Mouse (Mus musculus) granulocyte monocyte progenitor cell, adult 5-6 weeks (primary cell): ENCODE data around the gene Bivm. TPM values are rescaled to one million over a fixed set of nuclear protein-coding genes. Genes with fewer than 3 reads are reported as not detected.

ENCODE experiments used
- ATAC-seq: replicated peaks from 2 replicates; pipeline ENCODE4 v1.8.0; 2016; ENCODE audit warnings: mild to moderate bottlenecking, moderate TSS enrichment, inconsistent platforms; ENCODE audit not compliant: poor library complexity, severe bottlenecking
- total RNA-seq, 2 experiments: library from RNA; stranded (forward) in 1 of 2; stranded (reverse) in 1 of 2; fragments of 200-712, 200-1000 nt in 1 of 2; fragments of >200 nt in 1 of 2; fragmentation: Nextera tagmentation in 1 of 2; gene quantifications; 2 replicates each; pipeline ENCODE4 v1.2.3; 2014 to 2017

Gene Bivm
- total RNA-seq (2014; fragmentation: Nextera tagmentation) (11.5 and 17.5 TPM in 2 replicates), total RNA-seq (2017) (7.0 and 10.6 TPM in 2 replicates)

DNA sequence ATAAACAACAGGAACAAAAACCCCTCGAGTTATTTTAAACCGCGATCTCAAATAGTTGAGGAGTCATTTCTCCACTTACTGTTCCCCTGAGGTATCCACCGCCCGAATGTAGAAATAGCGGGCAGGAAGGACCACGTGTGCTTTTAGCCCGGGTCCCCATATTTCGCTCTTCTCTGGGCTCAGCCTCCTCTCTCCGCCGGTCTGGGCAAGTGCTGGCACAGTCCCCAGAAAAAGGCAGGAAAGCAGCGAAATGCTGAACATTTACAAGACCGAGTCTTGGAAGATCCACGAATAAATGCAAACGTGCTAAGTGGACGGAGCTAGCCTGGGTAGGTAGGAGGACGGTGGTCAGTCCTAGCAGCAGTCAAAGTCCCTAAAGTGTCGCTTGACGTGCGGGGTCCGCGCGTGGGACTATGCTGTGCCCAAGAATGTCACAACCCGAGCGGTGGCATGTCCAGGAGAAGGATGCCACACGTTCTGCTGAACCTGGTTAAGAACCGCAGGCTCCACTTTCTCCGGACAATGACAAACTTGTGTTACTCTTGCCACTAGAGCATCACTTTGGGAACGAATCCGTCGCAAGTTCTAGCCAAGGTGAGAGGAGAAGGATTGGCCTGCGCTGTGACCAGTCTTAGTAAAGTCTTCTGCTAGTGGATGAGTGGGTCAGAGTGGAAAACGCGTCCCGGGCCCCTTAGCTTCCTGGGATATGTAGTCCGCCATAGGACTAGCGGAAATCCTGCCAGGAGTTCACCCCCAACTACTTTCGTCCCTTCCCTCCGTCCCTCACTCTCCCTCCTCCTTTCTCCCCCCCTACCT, at the start of gene Bivm, which contains the start of gene Kdelc1:
Bivm (plus strand) TSS at position 719 of the 816 bp plus-strand sequence.
Kdelc1 (minus strand) TSS at position 570 of the 816 bp plus-strand sequence.
- peak; percentile 79 for ATAC-seq

DNA sequence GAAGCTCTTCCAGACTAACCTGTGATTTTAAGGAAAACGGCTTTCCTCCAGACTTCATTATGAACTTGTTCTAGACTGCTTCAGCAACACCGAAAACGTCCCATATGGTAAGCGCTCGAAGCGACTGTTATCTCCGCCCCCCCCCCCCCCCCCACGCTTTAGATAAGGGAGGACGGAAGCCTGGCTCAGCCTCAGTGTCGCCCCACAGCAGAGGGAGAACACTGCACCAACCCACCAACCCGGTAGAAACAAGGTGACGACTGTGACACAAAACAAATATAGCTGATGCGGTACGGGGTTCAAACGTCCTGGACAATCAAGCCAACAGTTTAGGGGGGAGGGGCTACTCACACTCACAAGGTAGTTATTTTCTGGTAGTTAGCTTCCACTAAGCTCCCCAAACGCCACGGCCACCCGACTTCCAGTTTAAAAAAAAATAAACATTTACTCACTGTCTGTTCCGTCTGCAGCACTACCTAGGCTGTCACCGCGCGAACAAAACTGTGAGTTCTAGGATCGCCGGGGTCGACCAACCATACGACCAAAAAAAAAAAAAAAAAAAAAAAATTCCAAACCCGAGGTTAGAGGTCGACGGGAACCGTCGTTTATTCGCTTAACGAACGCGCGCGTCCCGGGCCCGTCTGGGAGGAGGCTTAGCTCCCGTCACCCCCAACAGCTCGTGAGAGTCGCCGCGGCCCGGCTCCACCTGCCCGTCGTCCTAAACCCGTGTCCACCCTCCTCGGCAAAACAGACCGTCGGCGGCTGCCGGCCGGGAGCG, 17.1 kb upstream of the Bivm start:
- ATAC-seq: peak; percentile 61

DNA sequence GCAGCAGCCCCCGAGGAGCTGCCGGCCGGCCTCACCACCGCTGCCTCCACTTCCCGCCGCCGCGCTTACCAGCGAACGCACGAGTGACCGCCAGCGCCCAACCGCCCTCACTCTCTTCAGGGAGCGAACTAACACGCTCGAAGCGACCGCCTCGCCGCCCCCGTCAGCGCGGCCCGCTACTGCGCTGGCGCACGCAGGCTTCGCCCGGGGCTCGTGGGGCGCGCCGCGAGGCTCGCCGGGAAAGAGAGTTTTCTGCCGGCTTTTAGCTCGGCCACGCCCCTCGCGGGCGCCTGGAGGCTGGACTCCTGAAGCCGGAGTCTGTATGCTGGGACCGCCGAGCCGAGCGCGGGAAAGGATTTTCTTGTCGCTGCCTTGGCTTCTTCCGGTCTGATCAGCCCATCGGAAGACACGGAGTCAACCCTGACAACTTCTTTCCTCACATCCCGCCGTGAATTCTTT, 16.5 kb upstream of the Bivm start, which contains the start of gene Tex30:
Tex30 (minus strand) TSS at position 183 of the 459 bp plus-strand sequence.
- peak; percentile 90 for ATAC-seq

DNA sequence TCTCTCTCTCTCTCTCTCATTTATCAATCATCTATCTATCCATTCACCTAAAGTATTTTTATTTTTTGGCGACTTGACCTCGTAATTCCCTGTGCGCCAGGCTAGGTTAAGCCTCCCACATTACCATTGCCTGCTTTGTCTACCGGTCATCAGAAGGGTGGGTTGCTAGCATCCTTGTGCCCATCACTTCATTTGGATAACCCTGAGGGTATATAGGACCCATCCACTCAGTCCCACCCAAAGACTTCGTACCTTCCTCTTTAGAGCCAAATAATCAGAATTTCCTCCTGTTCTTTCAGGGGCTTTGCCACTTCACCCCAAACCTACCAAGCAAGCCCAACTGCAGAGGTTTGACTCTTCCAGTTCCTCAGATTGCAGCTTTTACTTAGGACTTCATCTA, 15.8 kb upstream of the Bivm start:
- ATAC-seq: no peak

DNA sequence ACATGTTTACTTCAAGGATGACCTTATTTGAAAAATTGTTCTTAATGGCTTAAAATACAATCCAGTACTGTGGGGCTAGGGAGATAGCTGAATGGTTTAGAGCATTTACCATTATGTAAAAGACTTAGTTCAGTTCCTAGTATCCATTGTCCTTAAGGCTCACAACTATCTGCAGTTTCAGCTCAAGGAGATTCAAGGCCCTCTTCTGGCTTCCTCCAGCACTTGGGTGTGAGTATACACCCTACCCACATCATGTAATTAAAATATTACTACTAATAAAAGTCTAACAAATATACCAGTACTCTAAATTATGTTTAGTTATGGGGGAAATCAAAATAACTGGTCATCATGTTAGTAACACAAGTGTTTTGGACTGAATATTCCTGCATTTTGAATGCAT, 1.2 kb upstream of the Bivm start:
- no peak for ATAC-seq

DNA sequence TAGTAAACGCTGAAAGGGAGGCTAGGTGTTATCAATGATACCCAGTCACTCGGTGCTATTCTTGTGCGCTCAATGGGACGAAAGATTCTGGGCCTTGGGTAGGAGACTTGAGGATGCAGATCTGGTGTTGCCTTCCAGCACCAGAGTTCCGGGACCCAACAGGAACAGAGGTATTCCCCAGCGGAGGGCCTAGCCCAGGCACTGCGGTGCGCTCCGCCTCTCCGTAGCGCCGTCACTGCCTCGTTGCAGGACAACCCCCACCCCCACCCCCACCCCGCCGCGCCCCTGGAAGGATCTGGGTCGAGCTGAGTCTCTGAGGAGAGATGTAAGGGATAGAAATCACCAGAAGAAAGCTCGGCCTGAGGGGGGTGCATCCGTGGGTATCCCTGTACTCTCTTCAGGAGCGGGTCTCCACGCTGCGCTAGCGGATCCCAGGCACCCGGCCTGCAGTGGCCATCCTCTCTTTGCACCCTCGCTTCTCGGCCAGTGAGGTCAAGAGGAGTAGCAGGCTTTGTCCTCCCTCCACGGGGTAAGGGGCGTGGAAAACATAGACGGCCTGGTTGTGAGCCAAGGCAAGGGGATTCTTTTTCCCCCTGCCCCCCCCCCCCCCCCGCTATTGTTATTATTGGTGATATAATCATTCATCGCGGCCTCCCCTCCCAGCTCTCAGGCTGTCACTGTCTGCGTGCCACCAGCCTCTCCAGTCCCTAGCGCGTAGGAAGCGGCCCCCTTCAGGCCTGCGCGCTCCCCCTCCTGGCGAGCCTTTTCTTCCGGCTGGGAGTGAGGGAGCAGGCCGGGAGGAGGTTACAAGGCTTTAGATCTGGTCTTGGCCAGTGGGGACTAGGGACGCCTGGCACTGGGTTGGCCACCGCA, 680 bp downstream of the Bivm start:
- peak; percentile 57 for ATAC-seq

DNA sequence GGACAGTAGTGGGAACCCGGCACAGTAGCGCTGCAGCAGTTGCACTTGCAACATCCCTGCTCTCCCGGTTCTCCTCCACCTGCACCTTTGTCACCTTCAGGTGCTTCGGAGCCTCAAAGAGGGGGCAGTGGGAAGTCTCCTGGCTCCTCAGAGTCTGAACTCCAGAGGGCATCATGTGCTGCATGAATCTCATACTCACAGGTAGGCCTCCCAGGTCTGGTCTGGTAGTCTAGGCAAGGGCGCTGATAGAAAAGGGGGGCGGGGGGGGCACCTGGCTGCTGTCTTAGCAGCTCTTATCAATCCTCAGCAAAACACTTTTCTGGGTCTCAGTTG, 1.3 kb downstream of the Bivm start:
- no peak for ATAC-seq

DNA sequence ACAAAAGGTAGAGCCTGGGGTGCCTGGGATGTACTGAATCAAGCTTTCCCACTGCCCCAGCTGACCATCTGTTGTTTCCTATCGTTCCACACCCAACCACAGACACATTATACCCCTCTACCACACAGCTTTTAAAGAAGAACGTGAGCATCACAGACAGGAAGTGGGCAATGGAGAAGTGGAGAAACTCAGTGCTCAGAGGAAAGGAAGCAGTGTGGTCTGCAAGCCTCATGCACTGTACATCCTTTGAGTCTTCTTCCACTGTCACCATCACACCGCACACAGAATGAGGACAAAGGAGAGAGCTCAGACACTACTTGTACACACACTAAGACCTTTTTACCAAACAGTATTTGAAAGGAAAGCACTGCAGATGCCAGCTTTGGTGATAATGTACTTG, 3.5 kb downstream of the Bivm start:
- peak; percentile 43 for ATAC-seq

DNA sequence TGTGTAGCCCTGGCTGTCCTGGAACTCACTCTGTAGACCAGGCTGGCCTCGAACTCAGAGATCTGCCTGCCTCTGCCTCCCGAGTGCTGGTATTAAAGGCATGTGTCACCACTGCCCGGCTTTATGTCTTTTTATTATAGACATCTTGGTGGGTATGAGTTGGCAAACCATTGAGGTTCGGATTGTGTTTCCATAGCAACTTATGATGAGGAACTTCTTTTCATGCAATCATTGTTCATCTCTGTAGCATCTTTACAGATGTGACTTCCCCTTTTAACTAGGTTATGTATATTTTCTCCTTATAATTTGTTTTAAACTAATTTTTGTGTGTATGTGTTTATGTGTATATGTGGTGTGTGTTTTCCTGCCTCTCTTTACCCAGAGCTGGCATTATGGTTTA, 6.8 kb downstream of the Bivm start:
- peak; percentile 51 for ATAC-seq

DNA sequence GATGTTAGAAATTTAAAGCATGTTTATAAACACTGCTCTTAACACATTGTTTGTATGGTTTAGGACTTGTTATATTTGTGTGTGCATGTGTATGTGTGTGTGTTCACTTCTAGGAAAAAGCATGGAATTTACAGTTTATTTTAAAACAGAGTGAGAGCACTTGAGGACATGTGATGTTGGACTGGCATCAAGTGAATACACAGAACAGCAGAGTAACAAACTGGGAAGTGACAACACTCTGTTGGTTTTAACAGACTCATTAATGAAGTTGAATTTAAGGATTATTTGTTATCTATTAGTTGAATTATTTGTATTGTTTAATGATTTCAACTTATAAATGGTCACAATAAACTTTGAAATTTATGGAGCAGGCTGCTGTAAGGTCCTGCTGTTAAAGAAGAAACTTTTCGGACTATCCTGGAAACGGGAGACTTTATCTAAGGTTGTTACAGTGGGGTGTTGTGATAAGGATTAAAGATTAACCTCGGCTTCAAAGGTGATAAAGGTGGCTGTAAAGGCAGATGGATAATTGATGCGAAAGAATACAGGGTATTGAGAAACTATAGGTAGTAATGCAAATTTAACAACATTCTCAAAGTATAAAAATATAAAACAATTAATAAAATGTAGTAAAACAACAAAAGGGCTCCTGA, 11.3 kb downstream of the Bivm start:
- no peak for ATAC-seq

DNA sequence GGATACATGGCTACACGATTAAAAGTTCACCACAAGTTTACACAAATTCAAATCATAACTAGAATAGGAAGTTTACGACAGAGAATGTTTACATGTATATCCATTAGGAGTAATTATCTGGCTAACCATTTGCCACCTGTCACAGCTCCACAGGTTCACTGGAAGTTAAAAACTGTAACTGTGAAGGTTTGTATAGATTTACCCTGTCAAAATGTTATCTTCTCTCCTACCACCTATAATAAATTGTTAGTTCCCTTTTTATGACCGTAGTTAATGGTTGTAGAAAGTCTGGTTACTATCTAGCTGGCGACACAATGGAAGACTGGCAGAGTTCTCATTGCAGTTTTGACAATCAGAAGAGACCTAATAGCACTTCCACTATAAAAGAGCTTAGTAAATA, 21.5 kb downstream of the Bivm start:
- no peak for ATAC-seq

DNA sequence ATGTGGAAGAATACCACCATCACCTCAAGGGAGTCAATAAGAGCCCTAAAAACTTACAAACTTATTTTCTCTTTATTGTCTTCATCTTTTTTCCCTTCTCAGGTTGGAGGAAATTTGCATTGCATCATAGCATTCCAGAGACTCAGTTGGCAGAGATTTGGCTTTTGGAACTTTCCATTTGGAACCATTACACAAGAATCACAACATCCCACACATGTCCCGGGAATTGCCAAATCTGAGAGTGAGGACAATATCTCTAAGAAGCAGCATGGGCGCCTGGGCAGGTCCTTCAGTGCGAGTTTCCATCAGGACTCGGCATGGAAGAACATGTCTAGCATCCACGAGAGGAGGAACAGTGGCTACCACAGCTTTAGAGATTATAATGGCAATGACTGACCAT, 24.0 kb downstream of the Bivm start:
- no peak for ATAC-seq

DNA sequence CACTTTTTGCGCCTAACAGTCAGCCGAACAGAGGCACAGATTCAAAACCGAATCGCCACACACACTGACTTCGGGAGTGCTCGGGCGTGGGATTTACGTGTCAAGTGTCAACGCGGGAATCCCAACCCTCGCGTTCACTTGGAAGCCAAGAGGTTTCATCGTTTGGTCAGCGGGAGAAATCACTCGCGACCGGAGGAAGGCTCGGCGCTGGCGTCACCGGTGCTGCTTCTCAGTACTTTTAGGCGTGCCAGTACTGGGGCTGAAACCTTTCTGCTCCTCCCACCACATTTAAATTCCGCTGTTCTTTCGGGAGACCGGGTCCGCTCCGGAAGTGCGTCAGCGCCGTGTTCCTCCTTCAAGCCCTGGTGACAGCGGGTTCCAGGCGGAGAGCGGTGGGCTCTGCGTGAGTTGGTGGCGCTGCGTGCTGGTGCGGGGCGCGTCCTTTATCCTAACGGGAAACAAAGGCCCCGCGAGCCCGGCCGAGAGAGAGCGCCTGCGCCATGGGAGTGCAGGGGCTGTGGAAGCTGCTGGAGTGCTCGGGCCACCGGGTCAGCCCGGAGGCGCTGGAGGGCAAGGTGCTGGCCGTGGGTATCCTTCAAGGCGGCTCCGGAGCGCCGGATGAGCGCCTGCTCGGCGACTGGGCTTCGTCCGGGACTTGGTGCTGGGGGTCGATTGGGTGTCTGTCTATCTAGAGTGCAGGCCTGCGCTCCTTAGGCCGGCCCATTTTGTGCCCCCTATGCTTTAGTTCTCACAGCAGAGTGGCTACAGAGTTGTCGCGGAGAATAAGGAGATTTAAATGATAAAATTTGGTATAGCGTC, 29.0 kb downstream of the Bivm start, which contains the start of gene Ercc5:
Ercc5 (plus strand) TSS at position 182 of the 819 bp plus-strand sequence.
- peak; percentile 96 for ATAC-seq

DNA sequence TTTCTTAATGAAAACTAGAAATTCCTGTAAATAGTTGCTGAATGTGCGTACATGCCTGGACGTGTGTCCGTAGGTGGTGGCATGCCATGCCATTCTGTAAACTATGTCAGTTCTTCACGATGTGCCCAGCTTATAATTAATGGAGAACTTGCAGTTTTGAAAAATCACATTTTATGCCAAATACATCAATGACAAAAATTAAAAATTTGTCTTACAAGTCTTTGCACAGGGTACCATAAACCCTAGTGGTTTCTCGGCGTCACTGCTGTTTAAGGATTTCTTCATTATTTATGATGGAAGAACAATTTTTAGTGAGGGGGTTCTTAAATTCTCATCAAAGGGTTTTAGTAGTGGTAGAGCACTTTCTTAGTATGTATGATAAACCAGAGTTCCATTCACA, 29.9 kb downstream of the Bivm start:
- ATAC-seq: no peak

DNA sequence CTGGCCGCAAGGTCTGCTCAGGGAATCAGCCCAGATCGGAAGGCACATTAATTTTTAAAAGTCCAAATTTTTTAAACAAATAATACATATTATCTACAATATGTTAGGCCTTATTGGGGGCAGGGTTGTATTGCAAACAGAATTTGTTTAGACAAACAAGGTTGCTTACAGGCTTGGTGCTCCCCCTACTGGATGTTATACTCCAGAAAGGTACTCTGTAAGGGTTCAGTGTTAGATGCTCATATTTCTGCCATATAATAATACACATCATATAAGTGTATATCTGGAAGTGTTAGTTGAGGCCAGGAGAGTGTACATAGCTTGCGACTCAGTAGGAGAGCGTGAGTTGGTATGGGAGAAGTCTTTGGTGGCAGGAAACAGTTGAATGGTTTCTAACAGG, 36.5 kb downstream of the Bivm start:
- ATAC-seq: no peak; the same call in 1 of the 2 replicates

DNA sequence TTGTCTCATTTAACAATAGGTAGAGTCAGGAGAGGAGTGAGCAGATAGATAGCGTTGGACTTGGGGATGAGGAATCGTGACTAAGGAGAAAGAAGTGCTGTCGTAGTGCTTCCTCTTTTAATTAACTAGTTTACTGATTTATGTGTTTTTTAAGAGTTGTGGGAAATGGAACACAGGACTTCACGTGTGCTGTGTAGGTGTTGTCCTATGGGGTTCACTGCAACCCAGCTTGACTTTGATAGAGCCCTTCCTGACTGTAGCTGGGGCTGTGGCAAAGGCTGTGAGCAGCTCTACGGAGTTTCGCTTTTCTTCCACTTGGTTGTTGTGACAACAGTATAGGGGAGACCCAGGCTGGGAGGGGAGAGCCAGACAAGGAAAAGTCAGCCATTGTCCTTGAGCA, 39.6 kb downstream of the Bivm start:
- ATAC-seq: peak; percentile 22; the same call in 1 of the 2 replicates

DNA sequence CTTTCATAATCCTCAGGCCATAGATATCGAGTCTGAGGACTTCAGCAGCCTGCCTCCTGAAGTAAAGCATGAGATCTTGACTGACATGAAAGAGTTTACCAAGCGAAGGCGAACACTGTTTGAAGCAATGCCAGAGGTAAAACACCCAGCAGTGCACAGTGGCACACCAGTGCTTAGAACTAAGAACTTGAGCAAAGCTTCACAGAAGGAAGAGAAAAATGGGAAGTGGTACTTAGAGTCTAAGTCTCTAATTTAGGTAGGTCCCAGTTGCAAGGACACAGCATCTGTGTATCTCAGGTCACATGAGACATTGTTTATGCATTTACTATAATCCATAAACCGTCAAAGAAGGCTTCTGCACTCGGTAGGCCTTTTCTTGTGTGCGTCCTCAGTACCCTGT, 43.1 kb downstream of the Bivm start:
- peak; percentile 58 for ATAC-seq

DNA sequence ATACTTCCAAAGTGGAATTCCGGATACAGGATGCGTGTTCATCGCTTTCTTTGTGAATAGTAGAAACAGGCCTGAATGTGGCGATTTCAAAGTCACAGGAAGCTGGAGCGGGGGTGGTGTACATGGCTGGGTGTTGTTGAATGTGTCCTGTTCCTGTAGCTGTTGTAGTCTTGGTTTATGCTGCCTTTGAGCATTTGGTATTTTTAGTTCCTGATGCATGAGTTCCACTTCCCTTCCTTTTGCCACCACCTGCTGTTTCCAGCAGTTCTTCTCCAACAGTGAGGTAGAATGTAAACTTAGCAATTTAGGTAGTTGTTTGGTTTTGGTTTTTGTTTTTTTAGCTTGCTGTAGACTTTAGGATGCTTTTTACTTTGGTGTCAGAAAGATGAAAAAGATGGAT, 43.6 kb downstream of the Bivm start:
- ATAC-seq: peak; percentile 61

DNA sequence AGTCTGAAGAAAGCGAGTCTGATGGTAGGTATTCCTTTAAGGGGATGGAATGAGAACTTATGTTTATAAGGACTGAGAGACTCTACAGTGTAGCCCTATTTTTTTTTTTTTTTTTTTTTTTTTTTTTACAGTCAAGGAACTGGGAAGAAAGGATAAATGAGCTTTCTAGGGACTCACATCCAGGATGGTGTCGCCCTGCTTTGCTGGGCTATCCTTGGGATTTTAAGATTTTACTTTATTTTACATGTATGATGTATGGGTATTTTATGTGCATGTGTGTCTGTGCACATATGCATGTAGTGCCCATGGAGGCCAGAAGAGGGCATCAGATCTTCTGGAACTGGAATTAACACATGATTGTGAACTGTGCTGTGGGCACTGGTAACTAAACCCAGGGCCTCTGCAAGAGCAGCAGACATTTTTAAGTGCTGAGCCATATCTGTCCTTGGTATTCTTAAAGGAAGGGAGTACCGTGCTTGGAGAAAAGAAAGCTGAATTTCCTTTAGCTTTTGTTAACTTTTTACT, 49.2 kb downstream of the Bivm start:
- ATAC-seq: no peak
